Mouse (Mus musculus) liver, adult (tissue): ENCODE results near the gene Tbx10.

Source experiments
- GATA4 ChIP-seq: IDR thresholded peaks from 2 replicates; pipeline ENCODE4 v1.6.1; 2014; ENCODE audit warnings: mild to moderate bottlenecking, low read length; ENCODE audit not compliant: insufficient replicate concordance

The Tbx10 gene

GRCm38 (mm10) chr19:3998335-3998734 is 5.8 kb downstream of the Tbx10 start:
- no peak for TF ChIP-seq GATA4

GRCm38 (mm10) chr19:3999121-3999730 is 6.7 kb downstream of the Tbx10 start:
- no peak for TF ChIP-seq GATA4

- TF ChIP-seq GATA4, result no peak
These were observed 7.8 kb downstream of the Tbx10 start, which contains the start of the genes Nudt8 and Gm49405 for GRCm38 (mm10) chr19:4000119-4000900. Gene Nudt8 (plus strand): TSS chr19:4000580. Gene Gm49405 (plus strand): TSS chr19:4000626.

GRCm38 (mm10) chr19:4000949-4001525 is 8.5 kb downstream of the Tbx10 start:
- TF ChIP-seq GATA4, result no peak

- TF ChIP-seq GATA4, result no peak
These were observed 9.2 kb downstream of the Tbx10 start for GRCm38 (mm10) chr19:4001752-4002151.

GRCm38 (mm10) chr19:4003112-4003511 is 10.6 kb downstream of the Tbx10 start, which contains the start of gene Doc2g:
Gene Doc2g (plus strand): TSS chr19:4003313.
- no peak for TF ChIP-seq GATA4

GRCm38 (mm10) chr19:4003641-4004040 is 11.1 kb downstream of the Tbx10 start:
- TF ChIP-seq GATA4, result no peak

GRCm38 (mm10) chr19:4004331-4004730 is 11.8 kb downstream of the Tbx10 start:
- no peak for TF ChIP-seq GATA4

GRCm38 (mm10) chr19:4005091-4005490 is 12.5 kb downstream of the Tbx10 start:
- TF ChIP-seq GATA4, result no peak

- no peak for TF ChIP-seq GATA4
These were observed 13.4 kb downstream of the Tbx10 start for GRCm38 (mm10) chr19:4005971-4006370.

GRCm38 (mm10) chr19:4011086-4011485 is 18.5 kb downstream of the Tbx10 start:
- no peak for TF ChIP-seq GATA4

GRCm38 (mm10) chr19:4012432-4013022 is 20.0 kb downstream of the Tbx10 start, which contains the start of gene Ndufv1:
Gene Ndufv1 (minus strand): TSS chr19:4012806.
- TF ChIP-seq GATA4, result no peak; the same call in 1 of the 2 replicates

- no peak for TF ChIP-seq GATA4
These were observed 20.5 kb downstream of the Tbx10 start for GRCm38 (mm10) chr19:4013066-4013465.

- TF ChIP-seq GATA4, result no peak
These were observed 22.2 kb downstream of the Tbx10 start for GRCm38 (mm10) chr19:4014802-4015201.

- no peak for TF ChIP-seq GATA4
These were observed 23.1 kb downstream of the Tbx10 start for GRCm38 (mm10) chr19:4015635-4016034.
